Mouse (Mus musculus): ENCODE results near the gene Arsb.
"Not testable (repeated sequence)": the region's sequence is repeated elsewhere in the genome, so short reads cannot be mapped to it uniquely, and the experiment has no call there.

Gene Arsb

GRCm38 (mm10) chr13:93787647-93788046 is 16.2 kb downstream of the Arsb start:
- DNase-seq (ENCODE audit: low read depth): no peak

- DNase-seq (ENCODE audit: low read depth): peak; percentile 53
Measured at GRCm38 (mm10) chr13:93792945-93793642, 21.7 kb downstream of the Arsb start.

GRCm38 (mm10) chr13:93793643-93794182 is 22.3 kb downstream of the Arsb start:
- no peak for DNase-seq (ENCODE audit: low read depth)

- no peak for DNase-seq (ENCODE audit: low read depth)
Measured at GRCm38 (mm10) chr13:93797011-93797600, 25.7 kb downstream of the Arsb start.

GRCm38 (mm10) chr13:93810311-93810710 is 38.9 kb downstream of the Arsb start:
- DNase-seq (ENCODE audit: low read depth): not testable (repeated sequence)

GRCm38 (mm10) chr13:93814081-93814480 is 42.7 kb downstream of the Arsb start:
- DNase-seq (ENCODE audit: low read depth): no peak

GRCm38 (mm10) chr13:93814676-93815075 is 43.2 kb downstream of the Arsb start:
- peak; percentile 43 for DNase-seq (ENCODE audit: low read depth)

- DNase-seq (ENCODE audit: low read depth): no peak
Measured at GRCm38 (mm10) chr13:93815128-93815527, 43.7 kb downstream of the Arsb start.

GRCm38 (mm10) chr13:93816127-93816526 is 44.7 kb downstream of the Arsb start:
- DNase-seq (ENCODE audit: low read depth): no peak

- no peak for DNase-seq (ENCODE audit: low read depth)
Measured at GRCm38 (mm10) chr13:93816688-93817331, 45.4 kb downstream of the Arsb start.

GRCm38 (mm10) chr13:93820173-93820572 is 48.7 kb downstream of the Arsb start:
- no peak for DNase-seq (ENCODE audit: low read depth)

- no peak for DNase-seq (ENCODE audit: low read depth)
Measured at GRCm38 (mm10) chr13:93822001-93822400, 50.6 kb downstream of the Arsb start.

- DNase-seq (ENCODE audit: low read depth): no peak
Measured at GRCm38 (mm10) chr13:93825792-93826558, 54.5 kb downstream of the Arsb start.

GRCm38 (mm10) chr13:93827745-93828144 is 56.3 kb downstream of the Arsb start:
- no peak for DNase-seq (ENCODE audit: low read depth)

- DNase-seq (ENCODE audit: low read depth): no peak
Measured at GRCm38 (mm10) chr13:93829565-93830293, 58.3 kb downstream of the Arsb start.

- DNase-seq (ENCODE audit: low read depth): no peak
Measured at GRCm38 (mm10) chr13:93830294-93830645, 58.8 kb downstream of the Arsb start.

- DNase-seq (ENCODE audit: low read depth): no peak
Measured at GRCm38 (mm10) chr13:93837481-93838225, 66.2 kb downstream of the Arsb start.

- no peak for DNase-seq (ENCODE audit: low read depth)
Measured at GRCm38 (mm10) chr13:93838431-93839136, 67.2 kb downstream of the Arsb start.

GRCm38 (mm10) chr13:93839137-93839630 is 67.8 kb downstream of the Arsb start:
- no peak for DNase-seq (ENCODE audit: low read depth)

GRCm38 (mm10) chr13:93839721-93840120 is 68.3 kb downstream of the Arsb start:
- no peak for DNase-seq (ENCODE audit: low read depth)
